Mouse (Mus musculus): ENCODE results near the gene Ssbp2. TPM values are rescaled to one million over a fixed set of nuclear protein-coding genes. Genes with fewer than 3 reads are reported as not detected.

Ssbp2 gene
- polyA plus RNA-seq, 1 experiment = 18.1 TPM

DNA sequence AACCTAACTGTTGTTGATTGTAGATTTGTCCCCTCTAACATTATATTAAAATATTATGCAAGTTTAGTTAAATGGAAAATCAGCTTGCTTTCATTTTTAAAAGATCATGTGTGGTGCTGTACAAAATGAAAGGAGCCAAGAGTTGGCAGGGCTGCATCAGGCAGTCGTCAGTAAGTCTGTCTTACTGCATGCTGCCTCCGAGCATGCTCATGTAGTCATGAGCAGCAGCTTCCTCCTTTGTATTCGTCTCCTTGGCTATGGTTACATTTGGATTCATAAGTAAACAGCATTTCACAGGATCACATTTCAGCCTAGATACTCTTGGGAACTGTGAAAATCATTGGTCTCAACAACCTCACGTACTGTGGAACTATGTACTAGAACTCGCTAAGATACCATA lies 180.1 kb downstream of the Ssbp2 start:
- TF ChIP-seq POLR2A (IDR thresholded peaks at IDR 0.05; ENCODE audit: low read depth, low read length) = no peak
- no peak for TF ChIP-seq CTCF (conservative IDR thresholded peaks at IDR 0.05; ENCODE audit: insufficient read depth, insufficient read length, low read depth, low read length)
- no peak overlapping the region for H3K4me3 ChIP-seq (ENCODE audit: insufficient read depth, low read depth, low read length)
- H3K36me3 ChIP-seq (ENCODE audit: control insufficient read depth, insufficient read depth, low read length) = no peaks in the 10 kb centered on the region
- H3K27me3 ChIP-seq (replicated peaks; ENCODE audit: control insufficient read depth, insufficient read depth, low read length) = no peaks in the 10 kb centered on the region
- 78% methylated on average over 5 of the region's 5 CpGs for WGBS
- no peak for DNase-seq
- H3K4me1 ChIP-seq (ENCODE audit: control insufficient read depth, insufficient read depth, low read length) = 0 out of 2 replicates have a peak, but pooled peaks cover 2% of the 10 kb centered on the region
- H3K27ac ChIP-seq (ENCODE audit: insufficient read depth, low read depth, low read length) = no peak overlapping the region

DNA sequence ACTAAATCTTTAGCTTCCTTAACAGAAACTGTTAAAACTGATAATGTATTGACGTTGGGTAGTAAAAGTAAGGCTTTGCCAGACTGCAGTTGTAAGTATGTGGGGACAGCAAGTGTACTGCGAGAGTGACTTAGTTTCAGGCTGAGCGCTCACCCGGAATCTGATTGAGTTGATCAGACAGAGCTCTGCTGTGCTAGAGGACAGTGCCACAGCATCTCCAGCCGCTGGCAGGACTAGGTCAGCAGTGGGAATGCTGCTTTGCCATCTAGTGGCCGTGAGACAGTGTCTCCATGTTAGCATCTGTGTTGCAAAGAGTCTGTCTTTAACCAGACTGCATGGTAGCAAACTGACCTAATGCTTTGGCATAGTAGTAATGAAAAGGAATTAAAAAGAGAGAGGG lies 188.2 kb downstream of the Ssbp2 start:
- peak; percentile 65 for TF ChIP-seq CTCF (conservative IDR thresholded peaks at IDR 0.05; ENCODE audit: insufficient read depth, insufficient read length, low read depth, low read length)
- TF ChIP-seq POLR2A (IDR thresholded peaks at IDR 0.05; ENCODE audit: low read depth, low read length) = no peak
- WGBS = 34% methylated on average over 6 of the region's 6 CpGs

DNA sequence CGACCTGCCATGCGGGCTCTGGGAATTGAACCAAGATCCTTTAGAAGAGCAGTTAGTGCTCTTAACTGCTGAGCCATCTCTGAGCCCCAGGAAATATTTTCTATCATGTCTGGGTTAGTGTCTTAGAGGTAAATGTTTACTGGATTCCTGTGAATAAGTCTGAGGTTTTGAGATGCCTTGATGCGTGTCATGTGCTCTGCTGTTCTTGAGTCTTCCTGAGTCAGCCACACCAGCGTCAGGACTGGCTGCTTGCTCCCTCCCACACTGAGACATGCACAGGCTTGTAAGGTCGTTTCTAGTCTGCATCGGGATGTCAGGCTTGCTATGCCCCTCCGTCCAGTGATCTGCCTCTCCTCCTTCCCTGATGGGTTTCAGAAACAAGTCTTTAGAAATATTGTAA lies 189.8 kb downstream of the Ssbp2 start:
- DNase-seq = peak; percentile 74
- 43% methylated on average over 7 of the region's 7 CpGs for WGBS
- H3K36me3 ChIP-seq (ENCODE audit: control insufficient read depth, insufficient read depth, low read length) = no peaks in the 10 kb centered on the region
- TF ChIP-seq POLR2A (IDR thresholded peaks at IDR 0.05; ENCODE audit: low read depth, low read length) (no peak), CTCF (conservative IDR thresholded peaks at IDR 0.05; ENCODE audit: insufficient read depth, insufficient read length, low read depth, low read length) (no peak)
- H3K27me3 ChIP-seq (replicated peaks; ENCODE audit: control insufficient read depth, insufficient read depth, low read length) = no peaks in the 10 kb centered on the region
- no peak overlapping the region for H3K27ac ChIP-seq (ENCODE audit: insufficient read depth, low read depth, low read length)
- 0 out of 2 replicates have a peak, but pooled peaks cover 2% of the 10 kb centered on the region for H3K4me1 ChIP-seq (ENCODE audit: control insufficient read depth, insufficient read depth, low read length)
- no peak overlapping the region for H3K4me3 ChIP-seq (ENCODE audit: insufficient read depth, low read depth, low read length)

More for the DNA sequence above, 188.2 kb downstream of the Ssbp2 start:
- no peaks in the 10 kb centered on the region for H3K27me3 ChIP-seq (replicated peaks; ENCODE audit: control insufficient read depth, insufficient read depth, low read length)
- no peaks in the 10 kb centered on the region for H3K36me3 ChIP-seq (ENCODE audit: control insufficient read depth, insufficient read depth, low read length)
- DNase-seq = peak; percentile 48
- H3K4me3 ChIP-seq (ENCODE audit: insufficient read depth, low read depth, low read length) = no peak overlapping the region
- H3K4me1 ChIP-seq (ENCODE audit: control insufficient read depth, insufficient read depth, low read length) = 0 out of 2 replicates have a peak, but pooled peaks cover 2% of the 10 kb centered on the region
- no peak overlapping the region for H3K27ac ChIP-seq (ENCODE audit: insufficient read depth, low read depth, low read length)

DNA sequence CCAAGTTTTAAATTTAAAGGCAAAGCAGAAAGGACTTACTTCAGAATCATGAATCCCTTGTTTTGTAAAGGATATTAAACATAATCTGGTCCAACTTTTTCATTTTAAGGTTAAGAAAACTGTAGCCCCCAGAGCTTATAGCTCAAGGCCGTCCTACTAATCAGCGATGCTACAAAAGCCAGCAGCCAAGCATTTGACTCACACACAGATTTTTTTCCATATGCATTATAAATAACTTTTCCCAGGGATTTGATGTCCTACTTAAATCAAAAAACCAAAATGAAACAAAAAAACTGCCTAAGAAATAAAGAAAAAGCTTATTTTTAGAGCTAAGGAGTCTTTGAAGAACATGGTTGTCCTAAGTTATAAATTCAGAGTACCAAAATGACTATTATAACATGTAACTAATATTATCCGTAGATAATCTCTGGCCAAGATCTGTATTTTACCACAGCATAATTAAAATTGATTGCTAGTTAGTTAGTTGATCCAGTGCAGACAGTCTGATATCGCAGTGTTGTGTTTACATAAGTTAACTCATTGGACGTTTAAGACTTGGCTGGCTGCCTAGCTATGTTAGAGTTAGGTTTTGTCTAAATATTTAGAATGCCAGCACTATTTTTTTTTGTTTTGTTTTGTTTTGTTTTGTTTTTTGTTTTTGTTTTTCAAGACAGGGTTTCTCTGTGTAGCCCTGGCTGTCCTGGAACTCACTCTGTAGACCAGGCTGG lies 201.1 kb downstream of the Ssbp2 start:
- Histone ChIP-seq H3K27ac (ENCODE audit: insufficient read depth, low read depth, low read length) (no peak overlapping the region), H3K4me1 (ENCODE audit: control insufficient read depth, insufficient read depth, low read length) (no peaks in the 10 kb centered on the region), H3K36me3 (ENCODE audit: control insufficient read depth, insufficient read depth, low read length) (no peaks in the 10 kb centered on the region), H3K27me3 (replicated peaks; ENCODE audit: control insufficient read depth, insufficient read depth, low read length) (no peaks in the 10 kb centered on the region), H3K4me3 (ENCODE audit: insufficient read depth, low read depth, low read length) (no peak overlapping the region)
- WGBS = 63% methylated on average over 5 of the region's 5 CpGs
- no peak for TF ChIP-seq POLR2A (IDR thresholded peaks at IDR 0.05; ENCODE audit: low read depth, low read length)
- no peak for TF ChIP-seq CTCF (conservative IDR thresholded peaks at IDR 0.05; ENCODE audit: insufficient read depth, insufficient read length, low read depth, low read length)
- DNase-seq = no peak

DNA sequence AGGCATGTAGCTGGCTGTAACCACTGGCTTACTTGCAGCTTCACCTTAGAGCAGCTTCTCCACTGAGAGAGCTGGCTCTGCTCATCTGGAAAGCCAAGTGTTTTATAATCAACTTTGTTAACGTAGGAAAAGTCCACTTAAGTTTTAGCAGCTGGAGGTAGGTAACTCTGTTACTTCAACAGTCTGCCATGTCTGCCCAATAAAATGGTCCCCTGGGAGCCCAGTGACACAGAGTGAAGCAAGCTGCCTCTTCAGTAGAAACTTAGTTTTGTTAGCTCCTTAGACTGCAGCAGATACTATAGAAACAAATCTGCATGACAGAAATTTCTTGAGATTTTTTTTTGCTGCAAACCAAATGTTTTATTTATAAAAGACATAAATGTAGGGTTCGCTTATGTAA lies 202.7 kb downstream of the Ssbp2 start:
- no peak for DNase-seq
- Histone ChIP-seq H3K36me3 (ENCODE audit: control insufficient read depth, insufficient read depth, low read length) (no peaks in the 10 kb centered on the region), H3K4me1 (ENCODE audit: control insufficient read depth, insufficient read depth, low read length) (no peaks in the 10 kb centered on the region), H3K27ac (ENCODE audit: insufficient read depth, low read depth, low read length) (no peak overlapping the region), H3K4me3 (ENCODE audit: insufficient read depth, low read depth, low read length) (no peak overlapping the region), H3K27me3 (replicated peaks; ENCODE audit: control insufficient read depth, insufficient read depth, low read length) (no peaks in the 10 kb centered on the region)
- 61% methylated on average over 2 of the region's 2 CpGs for WGBS
- TF ChIP-seq CTCF (conservative IDR thresholded peaks at IDR 0.05; ENCODE audit: insufficient read depth, insufficient read length, low read depth, low read length) = no peak
- no peak for TF ChIP-seq POLR2A (IDR thresholded peaks at IDR 0.05; ENCODE audit: low read depth, low read length)

DNA sequence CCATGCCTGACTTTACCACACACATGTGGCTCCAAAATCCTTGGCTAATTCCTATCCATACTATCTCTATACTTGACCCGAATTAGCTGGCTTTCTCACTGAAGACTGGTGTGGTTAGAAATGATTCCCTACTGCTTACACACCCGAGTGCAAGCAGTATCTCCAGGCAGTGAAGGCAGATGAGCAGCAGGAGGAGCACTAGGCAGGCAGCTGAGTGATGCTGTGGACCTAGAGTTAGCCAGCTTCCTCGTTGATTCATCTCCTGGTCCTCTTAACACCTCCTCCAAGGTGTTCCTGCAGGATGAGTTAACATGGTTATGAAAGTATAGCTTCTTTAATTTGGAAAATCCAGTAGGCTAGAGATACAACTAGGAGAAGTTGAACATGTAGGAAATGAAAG lies 213.2 kb downstream of the Ssbp2 start:
- Histone ChIP-seq H3K4me3 (ENCODE audit: insufficient read depth, low read depth, low read length) (no peak overlapping the region), H3K4me1 (ENCODE audit: control insufficient read depth, insufficient read depth, low read length) (no peaks in the 10 kb centered on the region), H3K27ac (ENCODE audit: insufficient read depth, low read depth, low read length) (no peak overlapping the region), H3K36me3 (ENCODE audit: control insufficient read depth, insufficient read depth, low read length) (no peaks in the 10 kb centered on the region), H3K27me3 (replicated peaks; ENCODE audit: control insufficient read depth, insufficient read depth, low read length) (no peaks in the 10 kb centered on the region)
- 81% methylated on average over 3 of the region's 3 CpGs for WGBS
- no peak for DNase-seq
- no peak for TF ChIP-seq CTCF (conservative IDR thresholded peaks at IDR 0.05; ENCODE audit: insufficient read depth, insufficient read length, low read depth, low read length)
- TF ChIP-seq POLR2A (IDR thresholded peaks at IDR 0.05; ENCODE audit: low read depth, low read length) = no peak

DNA sequence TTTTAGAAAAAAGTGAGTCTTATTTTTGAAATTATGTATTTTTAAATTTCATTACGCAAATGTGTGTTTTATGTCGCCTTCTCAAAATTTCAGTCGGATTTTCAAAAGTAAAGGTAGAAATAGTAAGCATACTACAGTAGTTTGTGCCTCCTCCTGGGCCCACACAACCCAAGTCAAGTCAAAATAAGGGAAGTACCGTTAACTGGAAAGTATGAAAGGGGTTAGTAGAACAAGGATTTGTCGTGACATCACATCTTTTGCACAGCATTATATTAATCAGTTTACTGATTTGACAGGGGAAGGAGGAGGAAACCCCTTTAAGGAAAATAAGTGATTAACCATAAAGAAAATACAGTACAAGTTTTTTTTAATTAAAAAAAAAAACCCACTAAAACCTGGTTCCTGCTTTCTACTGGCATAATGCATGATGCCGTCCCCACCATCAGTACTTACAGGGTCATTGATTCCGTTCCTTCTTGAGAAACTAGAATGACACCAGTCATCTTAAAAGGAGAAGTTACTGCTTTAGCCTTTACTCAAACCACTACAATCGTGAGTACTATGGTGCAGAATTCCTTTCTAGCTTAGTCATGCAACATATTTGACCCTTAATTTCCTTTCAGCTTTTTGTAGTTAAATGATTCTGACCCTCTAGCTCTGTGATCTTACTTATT lies 220.8 kb downstream of the Ssbp2 start:
- 87% methylated on average over 8 of the region's 8 CpGs for WGBS
- Histone ChIP-seq H3K4me1 (ENCODE audit: control insufficient read depth, insufficient read depth, low read length) (no peaks in the 10 kb centered on the region), H3K27ac (ENCODE audit: insufficient read depth, low read depth, low read length) (no peak overlapping the region), H3K27me3 (replicated peaks; ENCODE audit: control insufficient read depth, insufficient read depth, low read length) (no peaks in the 10 kb centered on the region), H3K36me3 (ENCODE audit: control insufficient read depth, insufficient read depth, low read length) (no peaks in the 10 kb centered on the region), H3K4me3 (ENCODE audit: insufficient read depth, low read depth, low read length) (no peak overlapping the region)
- TF ChIP-seq CTCF (conservative IDR thresholded peaks at IDR 0.05; ENCODE audit: insufficient read depth, insufficient read length, low read depth, low read length) = no peak
- TF ChIP-seq POLR2A (IDR thresholded peaks at IDR 0.05; ENCODE audit: low read depth, low read length) = no peak
- no peak for DNase-seq

Measured in kidney, adult 2 months (tissue).